Mouse (Mus musculus) natural killer cell, adult 2 months (primary cell): Measurements from ENCODE around the gene Sgip1.

Experiments
- DNase-seq, 2 experiments: peaks; one replicate each; pipeline ENCODE4 v3.0.0; 2022; ENCODE audit warnings: low spot score in 2 of 2

Gene Sgip1

GRCm38 (mm10) chr4:102895866-102896265, 154.8 kb downstream of the Sgip1 start:
- no peak for DNase-seq

GRCm38 (mm10) chr4:102898987-102899386, 157.9 kb downstream of the Sgip1 start:
- DNase-seq, result no peak

DNA sequence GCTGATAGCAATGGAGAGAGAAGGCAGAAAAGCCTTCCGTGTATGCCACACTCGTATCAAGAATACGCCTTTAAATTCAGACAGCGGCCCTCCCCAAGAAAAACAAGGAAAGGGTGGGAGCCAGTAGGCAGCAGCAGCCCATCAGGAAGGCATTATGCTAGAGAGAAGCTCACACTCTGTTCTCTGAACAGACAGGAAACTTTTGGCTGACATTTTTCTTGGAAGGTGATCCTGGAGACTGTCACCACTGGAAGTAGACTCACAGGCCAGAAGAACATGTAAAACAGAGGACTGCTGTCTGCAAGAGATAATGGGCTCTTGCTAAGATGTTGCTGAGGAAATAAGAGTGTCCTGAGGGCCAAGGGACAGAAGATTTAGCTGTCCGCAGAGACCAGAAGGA, 158.6 kb downstream of the Sgip1 start:
- no peak for DNase-seq

- no peak for DNase-seq
These were observed 159.1 kb downstream of the Sgip1 start for GRCm38 (mm10) chr4:102900166-102900565.

DNA sequence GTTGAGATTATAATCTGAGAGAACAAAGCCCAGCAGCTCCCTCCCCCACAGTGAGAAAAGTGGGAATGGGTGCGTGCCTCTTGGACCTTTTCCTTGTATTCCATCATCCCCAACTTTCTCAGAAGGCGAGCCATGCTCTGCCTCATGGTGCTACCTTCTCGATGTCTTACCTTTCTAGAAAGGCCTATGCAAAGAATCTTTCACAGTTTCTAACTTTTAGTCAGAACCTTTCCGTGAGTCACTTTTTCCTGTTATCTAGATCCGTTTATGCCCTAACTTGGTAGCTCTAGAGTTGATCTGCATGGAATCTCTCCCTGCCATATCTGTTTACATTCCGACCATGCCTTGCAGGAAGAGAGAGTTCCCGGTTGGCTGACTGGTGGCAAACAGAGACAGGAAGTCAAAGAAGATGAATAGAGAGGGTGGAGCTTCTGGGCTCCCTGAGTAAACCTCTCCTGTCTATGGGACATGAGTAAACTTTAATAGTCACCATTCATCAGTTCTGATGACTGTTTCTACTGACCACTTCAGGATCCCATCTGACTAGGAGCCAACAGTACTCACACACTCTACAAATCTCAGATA, 166.8 kb downstream of the Sgip1 start:
- no peak for DNase-seq

GRCm38 (mm10) chr4:102910191-102910590, 169.1 kb downstream of the Sgip1 start:
- no peak for DNase-seq

DNA sequence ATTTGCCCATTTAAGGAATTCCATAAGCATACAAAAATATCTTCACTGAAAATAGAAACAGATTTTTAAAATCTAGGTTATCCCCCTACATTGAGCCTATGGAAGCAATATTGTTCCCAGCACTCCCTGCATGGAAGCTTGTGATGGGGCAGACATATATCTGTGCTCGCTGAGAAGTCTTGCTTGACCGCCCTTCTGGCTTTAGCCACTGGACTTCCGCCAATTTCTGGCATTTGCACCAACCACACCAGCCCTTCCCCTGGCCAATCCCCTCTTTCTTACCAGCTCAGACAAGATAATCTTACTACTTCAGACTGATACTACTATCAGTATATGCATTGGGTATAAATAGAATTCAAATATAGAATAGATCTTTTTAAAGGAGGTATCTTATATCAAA, 172.1 kb downstream of the Sgip1 start:
- no peak for DNase-seq

- DNase-seq, result no peak
These were observed 172.7 kb downstream of the Sgip1 start for GRCm38 (mm10) chr4:102913700-102914327.

- no peak for DNase-seq
These were observed 177.1 kb downstream of the Sgip1 start for GRCm38 (mm10) chr4:102918191-102918590.

GRCm38 (mm10) chr4:102929491-102929890, 188.4 kb downstream of the Sgip1 start:
- DNase-seq, result no peak

DNA sequence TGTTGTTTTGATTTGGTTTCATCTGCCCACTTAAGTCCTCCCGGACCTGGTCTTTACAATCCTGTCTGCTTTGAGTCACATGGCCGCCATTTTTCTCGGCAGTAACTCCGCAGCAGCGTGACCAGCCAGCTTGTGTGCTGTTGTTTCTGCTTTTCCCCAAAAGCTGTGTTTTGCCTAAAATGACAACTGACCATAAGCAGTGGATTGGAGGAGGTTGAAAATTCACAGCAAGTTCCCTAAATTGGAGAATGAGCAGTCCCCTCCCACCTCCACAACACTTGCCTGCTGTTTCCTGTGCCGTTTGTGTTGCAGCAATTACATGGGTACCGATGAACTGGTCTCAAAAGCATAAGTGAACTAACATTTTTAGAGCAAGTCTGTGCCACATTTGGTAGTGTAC, 189.6 kb downstream of the Sgip1 start:
- DNase-seq, result no peak

GRCm38 (mm10) chr4:102940266-102940665, 199.2 kb downstream of the Sgip1 start:
- DNase-seq, result no peak

GRCm38 (mm10) chr4:102940738-102941137, 199.6 kb downstream of the Sgip1 start:
- no peak for DNase-seq

DNA sequence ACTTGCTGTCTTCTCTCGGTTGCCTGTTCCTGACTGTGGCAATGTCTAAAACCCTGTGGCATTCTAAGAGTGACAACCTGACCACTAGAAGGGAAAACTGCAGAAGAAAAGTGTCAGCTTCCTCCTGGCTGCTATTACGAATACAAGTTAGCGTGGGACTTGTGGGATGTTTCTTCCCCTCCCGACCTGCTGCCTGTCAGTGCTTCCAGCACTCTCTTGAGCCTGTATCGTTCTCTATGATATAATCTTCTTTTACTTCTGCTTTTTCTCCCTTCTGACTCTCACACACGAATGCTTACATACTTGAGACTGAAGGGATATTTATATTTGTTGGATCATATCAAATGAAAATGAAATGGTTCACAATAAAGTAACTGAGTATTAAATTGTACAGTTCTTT, 203.2 kb downstream of the Sgip1 start:
- DNase-seq, result no peak

DNA sequence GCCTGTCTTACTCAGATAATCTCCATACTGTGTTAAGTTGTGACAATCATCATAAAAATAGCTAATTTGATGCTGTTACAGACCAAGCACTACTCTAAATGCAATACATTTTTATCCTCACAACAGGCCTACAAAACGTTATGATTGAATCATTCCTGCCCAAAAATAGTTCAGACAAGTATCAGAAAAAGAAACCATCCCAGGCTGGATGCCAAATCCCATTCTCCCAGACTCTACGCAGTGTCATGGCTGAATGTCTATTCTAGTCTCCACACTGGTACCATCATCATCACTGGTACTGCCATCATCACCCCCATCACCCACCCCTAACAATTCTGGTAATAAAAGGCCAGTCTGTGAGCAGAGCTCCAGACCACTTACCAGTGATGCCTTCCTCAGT, 211.4 kb downstream of the Sgip1 start:
- DNase-seq, result no peak

DNA sequence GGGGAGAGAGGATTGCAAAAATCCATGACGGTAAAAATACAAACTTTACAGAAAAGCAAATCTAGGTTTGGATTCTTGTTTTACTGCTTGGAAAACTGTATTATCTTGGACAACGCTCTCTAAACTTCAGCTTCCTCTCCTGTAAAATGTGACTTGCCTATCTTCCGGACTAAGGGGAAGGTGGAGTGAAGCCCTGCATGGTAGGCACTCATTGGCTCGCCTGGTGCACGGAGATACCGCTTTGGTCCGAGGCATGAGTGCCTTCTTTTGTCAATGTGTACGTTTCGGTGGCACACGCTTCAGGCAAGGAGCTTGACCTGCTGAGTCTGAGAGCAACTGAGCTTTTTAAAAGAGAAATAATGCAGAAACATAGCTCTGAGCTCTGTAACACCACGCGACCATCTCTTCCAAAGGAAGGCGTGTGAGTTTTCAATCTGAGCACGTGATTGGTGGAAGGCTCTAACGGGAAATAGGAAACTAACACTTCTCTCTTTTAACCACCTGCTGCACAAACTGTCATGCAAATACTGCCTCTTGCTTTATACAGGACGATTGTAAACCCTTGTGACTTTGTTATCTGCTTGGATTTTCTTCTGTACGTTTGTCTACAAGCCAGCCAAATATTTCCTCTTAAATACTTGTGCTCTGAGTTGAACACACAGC, 214.3 kb downstream of the Sgip1 start:
- no peak for DNase-seq

DNA sequence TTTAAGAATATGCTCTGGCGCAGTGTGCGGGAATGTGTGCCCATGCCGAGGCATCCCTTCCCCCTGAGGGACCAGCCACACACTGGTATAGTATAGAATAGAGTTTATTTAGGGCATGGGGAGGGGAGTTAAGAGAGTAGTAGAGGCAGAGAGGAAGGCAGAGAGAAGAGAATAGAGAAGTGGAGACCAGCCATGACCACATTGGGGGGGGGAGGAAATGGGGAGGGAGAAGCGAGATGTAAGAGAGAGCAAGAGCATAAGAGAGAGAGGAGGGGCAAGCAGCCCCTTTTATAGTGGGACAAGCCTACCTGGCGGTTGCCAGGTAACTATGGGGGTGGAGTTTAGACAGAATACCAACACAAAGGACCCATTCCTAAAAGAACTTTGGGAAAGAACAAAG, 218.3 kb downstream of the Sgip1 start:
- no peak for DNase-seq

GRCm38 (mm10) chr4:102964174-102964573, 223.1 kb downstream of the Sgip1 start:
- no peak for DNase-seq

- DNase-seq, result no peak
These were observed 226.7 kb downstream of the Sgip1 start for GRCm38 (mm10) chr4:102967811-102968210.

- DNase-seq, result no peak
These were observed 228.5 kb downstream of the Sgip1 start for GRCm38 (mm10) chr4:102969599-102969998.

DNA sequence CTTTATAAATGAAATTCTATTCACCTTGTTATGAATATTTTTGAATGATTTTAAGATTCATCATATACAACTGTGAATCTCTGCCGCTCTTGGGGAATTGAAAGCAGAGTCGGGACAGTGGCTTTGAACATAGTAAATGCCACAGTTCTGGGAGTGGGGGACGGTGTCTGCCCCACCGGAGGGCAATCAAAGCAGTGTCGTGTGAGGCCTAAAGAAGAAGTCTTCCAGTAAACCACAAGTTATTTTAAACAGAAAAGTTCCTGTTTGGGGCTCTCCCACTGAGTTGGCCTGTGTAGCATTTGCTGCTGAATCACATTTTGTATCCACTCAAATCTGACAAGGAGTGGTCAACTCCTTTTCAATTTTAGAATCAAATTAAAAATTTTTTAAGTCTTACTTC, 230.1 kb downstream of the Sgip1 start:
- DNase-seq, result no peak

DNA sequence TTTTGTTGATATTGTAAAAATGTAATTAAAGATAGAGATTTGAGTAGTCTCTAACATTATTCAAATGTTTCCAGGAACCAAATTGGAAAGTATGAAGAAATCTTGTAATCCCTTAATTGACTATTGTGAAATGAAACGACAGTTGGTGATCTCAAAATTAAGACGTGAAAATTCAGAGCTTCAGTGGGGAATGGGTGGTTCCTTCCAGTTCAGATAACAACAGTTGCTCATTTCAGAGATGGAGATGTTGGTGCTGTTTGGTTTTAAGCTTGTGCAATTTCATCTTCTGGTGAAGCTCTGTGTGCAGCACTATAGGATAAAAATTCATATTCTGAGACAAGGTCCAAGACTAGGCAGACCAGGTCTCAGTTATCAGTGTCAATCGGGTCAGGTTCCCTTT, 231.0 kb downstream of the Sgip1 start:
- DNase-seq, result no peak

DNA sequence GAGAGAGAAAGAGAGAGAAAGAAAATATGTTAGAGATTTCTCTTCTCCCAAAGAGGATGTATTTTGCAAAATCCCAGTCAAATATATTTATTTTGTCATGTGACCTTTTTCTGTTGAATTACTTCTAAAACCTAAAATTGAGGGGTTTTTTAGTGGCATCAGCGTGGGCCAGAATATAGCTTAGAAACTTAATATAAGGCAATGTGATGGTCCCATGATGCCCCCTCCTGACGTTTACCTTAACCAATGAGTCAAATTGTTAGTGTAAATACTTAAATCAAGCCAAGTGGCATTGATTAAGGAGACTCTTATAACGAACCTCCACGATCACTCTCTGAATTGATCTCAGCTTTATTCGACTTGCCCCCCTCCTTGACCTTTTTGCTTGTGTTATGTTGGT, 233.1 kb downstream of the Sgip1 start:
- DNase-seq, result no peak
